Mouse (Mus musculus): Measurements from ENCODE around the gene Sik1. TPM values are rescaled to one million over a fixed set of nuclear protein-coding genes. Genes with fewer than 3 reads are reported as not detected.

Gene Sik1
- total RNA-seq, 2 experiments from 2014 or later, result 17.0 to 27.2 TPM

DNA sequence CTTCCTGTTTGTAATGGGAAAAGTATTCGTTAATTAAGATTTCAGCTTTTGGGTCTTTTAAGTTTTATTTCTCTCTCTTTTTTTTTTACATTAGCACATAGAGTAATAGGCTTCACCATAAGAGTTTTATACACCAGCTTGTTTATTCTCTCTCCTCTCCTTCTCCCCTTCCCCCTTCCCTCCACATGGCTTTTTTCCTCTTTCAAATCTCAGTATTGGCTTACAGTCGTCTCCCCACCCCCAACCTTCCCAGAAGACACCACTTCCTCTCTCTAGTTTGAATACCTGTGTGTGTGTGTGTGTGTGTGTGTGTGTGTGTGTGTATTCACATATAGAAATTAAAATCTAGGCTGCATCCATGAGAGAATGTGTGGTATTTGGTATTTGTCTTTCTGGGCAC is 3.8 kb upstream of the Sik1 start:
- intact Hi-C loops (cut with DNase I), result loop anchor here (5.0 kb wide), 4 partner anchors 33 to 167 kb away; no protein-coding TSS in a partner anchor
- DNase-seq, result no peak

DNA sequence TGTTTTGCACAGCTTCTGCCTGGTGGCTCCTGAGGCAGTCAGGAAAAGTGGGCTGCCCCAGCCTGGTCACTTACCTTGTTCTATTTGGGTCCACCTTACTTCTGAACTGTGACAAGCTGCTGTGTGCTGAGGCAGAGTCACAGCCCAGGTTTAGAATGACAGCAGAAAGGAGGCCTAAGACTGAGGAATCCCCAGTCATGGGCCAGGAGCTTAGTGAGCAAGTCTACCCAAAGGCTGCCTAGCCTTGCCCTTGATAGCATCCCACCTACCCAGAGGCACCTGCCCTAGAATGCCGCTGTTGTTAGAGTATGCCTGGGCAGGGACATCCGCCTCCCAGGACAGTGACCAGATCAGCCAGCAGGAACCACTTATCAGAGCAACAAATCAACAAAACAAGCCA is 3.2 kb upstream of the Sik1 start:
- intact Hi-C loops (cut with DNase I), result loop anchor here (5.0 kb wide), 4 partner anchors 34 to 166 kb away; no protein-coding TSS in a partner anchor
- DNase-seq, result no peak

DNA sequence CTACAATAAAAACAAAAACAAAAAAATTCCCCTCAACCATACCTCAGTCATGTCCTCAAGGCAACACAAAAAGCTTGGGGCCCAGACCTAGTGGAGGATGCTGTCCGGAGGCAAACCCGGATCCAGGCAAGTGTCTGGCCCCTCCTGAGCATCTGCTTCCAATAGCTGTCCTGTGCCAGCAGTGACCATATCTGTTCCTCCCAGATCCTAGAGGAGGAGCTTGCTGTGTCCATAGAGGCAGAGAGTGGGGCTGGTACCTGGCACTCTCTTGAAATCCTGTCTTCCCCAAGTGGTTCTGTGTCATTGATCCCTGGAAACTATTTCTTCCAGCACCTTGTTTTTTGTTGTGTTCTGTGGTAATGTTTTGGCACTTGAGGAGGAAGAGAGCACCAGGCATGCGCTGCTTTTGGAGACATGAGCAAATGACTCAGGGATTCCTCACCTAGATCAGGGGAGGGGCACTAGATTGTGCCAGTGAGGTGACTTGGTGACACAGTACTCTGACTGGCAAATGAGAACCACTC is 2.4 kb upstream of the Sik1 start:
- intact Hi-C loops (cut with DNase I), result loop anchor here (2.0 to 5.0 kb wide), 5 partner anchors 34 to 169 kb away; no protein-coding TSS in a partner anchor
- no peak for DNase-seq

GRCm38 (mm10) chr17:31857251-31857650 is 1.6 kb upstream of the Sik1 start:
- intact Hi-C loops (cut with DNase I), result loop anchor here (2.0 to 5.0 kb wide), 5 partner anchors 35 to 170 kb away; no protein-coding TSS in a partner anchor
- DNase-seq, result no peak

DNA sequence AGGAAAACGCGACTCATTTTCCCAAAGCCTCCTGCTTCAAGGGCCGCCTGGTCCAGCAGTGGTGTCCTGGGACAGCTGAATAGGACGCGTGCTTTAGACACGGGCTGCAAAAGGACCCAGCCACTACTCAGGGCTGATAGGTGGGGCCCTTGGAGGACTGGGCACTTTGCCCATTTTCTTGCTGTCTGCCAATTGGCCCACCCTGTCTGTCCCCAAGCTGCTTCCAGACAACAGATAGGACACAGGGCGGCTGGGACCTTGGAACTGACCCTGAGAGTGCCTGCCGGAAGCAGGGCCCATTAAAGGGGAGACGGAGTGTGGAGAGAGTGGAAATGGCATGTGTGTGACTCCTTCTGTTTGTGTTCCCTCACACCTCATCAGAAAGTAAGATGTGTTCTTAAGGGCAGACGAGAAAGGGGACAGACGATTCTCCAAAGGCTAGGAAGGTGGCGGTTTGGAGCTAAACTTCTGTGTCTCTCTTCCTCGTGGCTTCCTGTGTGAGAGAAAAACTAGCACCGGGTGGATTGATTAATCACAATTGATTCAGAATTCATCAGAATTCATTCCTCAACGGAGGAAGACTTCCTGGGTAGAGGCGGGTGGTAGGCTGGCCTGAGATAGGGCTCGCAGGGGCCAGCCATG is 1.0 kb upstream of the Sik1 start:
- DNase-seq, result peak; percentile 68 to 74
- intact Hi-C loops (cut with DNase I), result loop anchor here (2.0 to 5.0 kb wide), 5 partner anchors 36 to 170 kb away; no protein-coding TSS in a partner anchor

DNA sequence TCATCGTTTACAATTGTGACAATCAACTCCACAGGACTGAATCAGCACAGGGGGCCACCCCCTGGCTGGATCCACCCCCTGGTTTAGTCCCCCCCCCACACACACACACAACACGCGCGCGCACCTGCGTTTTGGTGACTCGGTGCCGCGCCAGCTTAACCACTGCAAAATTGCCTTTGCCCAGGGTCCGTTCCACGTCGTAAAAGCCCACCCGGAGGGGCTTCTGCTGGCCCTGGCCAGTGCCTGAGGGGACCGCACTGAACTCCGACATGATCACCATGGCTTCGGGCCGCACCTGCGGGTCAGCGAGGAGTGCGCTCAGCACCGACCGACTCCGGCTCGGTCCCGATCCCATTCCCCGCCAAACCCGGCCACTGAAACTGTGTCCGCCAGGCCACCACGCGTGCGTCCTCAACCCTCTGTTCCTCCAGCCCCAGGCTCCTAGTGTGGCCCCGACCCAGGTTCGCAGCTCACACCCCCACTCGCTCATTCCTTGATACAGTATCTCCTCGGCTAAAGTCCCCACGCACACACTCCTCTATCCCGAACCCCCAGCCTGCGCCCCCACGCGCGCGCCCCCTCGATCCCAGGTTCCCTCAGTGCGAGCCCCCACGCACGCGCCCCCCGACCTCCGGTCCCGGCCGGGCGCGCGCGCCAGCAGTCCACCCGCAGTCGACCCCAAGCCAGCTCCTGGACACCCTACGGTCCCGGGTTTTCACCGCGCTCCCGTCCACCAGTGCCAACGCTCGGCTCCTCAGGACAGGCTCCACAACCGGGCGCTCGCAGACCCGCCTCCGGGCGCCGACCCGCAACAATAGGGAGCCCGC is 621 bp downstream of the Sik1 start:
- peak in 1 of 2 experiments; percentile 56 for DNase-seq
- intact Hi-C loops (cut with DNase I), result loop anchor here (2.0 to 5.0 kb wide), 5 partner anchors 37 to 163 kb away; no protein-coding TSS in a partner anchor

- intact Hi-C loops (cut with DNase I), result loop anchor here (2.0 kb wide), 1 partner anchor 61 kb away; no protein-coding TSS in a partner anchor
These were observed 2.0 kb downstream of the Sik1 start for GRCm38 (mm10) chr17:31853448-31854188.

DNA sequence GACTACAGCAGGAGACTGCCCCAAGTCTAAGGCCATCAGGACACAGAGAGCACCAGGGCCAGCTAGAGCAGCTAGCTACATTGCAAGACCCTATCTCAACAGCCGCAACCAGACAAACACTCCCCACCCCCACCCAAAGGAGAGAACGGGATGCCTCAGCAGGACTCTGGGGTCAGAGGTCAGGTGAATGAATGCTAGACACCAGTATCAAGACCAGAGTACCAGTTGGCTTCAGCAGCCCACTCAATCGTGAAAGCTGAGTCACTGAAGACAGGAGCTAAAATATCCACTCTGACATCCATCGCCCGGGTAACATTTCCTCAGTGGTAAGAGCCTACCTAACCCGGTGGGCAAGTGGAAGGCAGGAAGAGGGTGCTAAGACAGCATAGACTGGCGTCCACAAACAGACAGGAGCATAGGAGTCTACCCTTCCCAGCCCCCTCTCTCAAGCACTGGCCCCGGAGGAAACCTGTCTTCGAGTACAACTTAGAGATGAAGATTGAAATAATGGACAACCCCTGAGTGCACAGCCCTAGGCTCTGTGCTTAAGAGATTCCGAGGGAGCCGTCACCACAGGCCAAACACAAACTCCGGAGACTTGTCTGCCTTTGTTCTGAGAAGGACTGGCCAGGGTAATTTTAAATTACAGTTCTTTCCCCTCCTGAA is 2.7 kb downstream of the Sik1 start:
- intact Hi-C loops (cut with DNase I), result no loop called here
- DNase-seq, result no peak

More at GRCm38 (mm10) chr17:31853448-31854188, 2.0 kb downstream of the Sik1 start:
- DNase-seq, result no peak

GRCm38 (mm10) chr17:31851816-31852476 is 3.7 kb downstream of the Sik1 start:
- DNase-seq, result no peak
- intact Hi-C loops (cut with DNase I), result no loop called here

GRCm38 (mm10) chr17:31850457-31850980 is 5.1 kb downstream of the Sik1 start:
- DNase-seq, result no peak
- intact Hi-C loops (cut with DNase I), result no loop called here

- intact Hi-C loops (cut with DNase I), result no loop called here
- DNase-seq, result no peak
These were observed 8.6 kb downstream of the Sik1 start for GRCm38 (mm10) chr17:31846970-31847369.

DNA sequence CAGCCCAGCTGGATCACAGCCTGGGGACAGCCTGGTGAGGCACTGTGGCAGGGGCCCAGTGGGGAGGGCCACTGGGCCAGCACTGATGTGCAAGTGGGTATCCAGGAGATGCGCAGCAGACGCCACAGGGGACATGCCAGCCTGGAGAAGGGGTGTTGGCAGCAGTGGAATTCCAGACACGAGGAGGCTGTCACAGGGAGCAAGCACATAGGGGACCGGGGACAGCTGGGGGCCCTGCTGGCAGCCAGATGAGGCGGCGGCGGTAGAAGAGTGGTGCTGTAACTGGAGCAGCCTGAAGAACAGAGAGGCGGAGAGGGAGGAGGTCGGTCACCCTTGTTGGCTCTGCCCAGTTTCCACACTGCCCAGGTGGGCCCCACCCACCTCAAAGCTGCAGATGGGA is 9.3 kb downstream of the Sik1 start:
- intact Hi-C loops (cut with DNase I), result no loop called here
- DNase-seq, result no peak

DNA sequence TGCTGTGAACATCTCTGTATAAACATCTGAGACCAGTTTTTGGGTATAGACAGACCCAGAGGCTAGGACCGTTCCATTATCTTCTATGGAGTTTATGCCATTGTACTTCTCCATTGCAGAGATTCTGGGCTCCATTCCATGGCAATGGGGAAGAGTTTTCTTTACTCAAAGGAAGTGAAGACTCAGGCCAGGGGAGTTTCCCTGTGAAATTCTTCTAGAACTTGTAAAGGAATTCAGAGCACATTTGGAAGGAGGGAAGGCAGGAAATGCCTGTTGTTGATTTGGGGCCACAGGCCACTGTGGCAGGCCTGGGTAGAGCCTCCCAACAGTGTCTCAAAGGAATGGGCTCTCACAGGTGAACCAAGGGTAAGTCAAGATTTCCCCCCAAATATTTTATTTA is 11.7 kb downstream of the Sik1 start:
- no peak for DNase-seq
- intact Hi-C loops (cut with DNase I), result no loop called here

DNA sequence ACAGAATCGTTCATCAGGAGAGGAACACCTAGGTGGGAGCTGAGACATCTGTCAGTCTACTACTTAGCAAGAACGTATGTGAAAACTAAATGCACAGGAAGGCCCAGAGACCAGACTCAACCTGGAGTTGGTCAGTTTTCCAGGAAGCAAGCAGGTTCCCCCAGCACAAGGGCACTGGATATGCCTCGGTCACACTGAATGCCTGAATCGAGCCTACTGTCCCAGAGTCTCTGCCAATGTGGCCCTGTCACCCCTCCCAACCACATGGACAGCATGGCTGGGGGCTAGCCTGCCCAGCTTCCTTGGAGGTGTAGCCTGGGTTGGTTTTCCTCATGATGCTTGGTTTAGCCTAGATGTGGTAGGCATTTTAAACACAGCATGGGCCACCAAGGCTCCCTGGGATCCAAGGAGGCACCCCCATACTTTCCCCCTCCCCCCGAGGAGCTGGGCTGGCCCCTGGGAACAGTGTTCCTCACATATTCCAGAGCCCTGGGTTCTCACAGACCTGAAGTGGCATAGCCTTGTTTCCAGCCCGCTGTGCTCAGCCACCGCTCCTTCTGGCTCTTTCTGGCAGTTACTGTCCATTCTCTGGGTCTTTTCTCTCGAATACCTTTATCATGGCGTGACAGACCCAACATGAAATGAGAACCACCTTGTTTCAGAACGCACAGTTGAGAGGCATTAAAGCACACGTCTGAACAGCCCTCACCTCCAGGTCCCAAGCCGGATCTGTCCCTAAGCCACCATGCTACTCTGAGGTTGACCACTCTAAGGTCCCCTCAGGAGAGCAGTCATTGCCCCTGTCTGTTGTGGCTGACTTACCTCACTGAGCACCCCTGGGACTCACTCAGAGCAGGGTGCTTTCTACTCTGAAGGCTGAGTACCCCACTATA is 12.4 kb downstream of the Sik1 start:
- no peak for DNase-seq
- intact Hi-C loops (cut with DNase I), result no loop called here

DNA sequence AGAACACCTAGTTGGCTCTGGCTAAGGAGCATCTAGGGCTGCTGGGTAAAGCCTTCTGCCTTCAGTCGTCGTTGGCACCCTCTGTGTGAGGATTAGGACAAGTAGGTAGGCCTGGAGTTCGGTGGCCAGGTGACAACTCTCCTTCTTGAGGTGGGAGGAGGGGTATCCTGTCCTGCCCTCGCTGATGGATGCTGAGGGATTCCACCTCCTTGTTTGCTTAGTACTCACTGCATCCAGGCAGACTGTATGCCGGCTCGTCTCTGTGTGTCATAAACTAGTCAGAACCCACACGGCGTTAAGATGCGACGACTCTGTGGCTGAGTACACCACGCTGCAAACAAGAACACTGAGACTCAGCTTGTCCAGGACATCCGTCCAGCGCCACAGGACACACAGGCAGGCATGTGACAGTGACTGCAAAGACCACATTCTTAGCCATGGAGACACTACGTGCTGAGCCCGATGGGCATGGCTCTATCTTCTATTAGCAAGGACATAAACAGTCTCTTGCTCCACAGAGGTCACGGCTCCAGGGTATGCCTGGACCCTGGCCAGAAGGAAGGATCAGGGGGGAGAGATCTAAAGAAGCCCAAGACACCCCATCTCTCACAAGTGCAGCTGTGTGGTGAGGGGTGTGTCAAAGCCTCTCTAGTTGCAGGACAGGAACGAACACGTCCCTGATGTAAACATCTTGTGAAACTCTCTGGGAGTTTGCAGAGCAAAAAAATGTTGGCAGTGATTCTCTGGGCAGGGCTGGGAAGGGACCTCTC is 13.6 kb downstream of the Sik1 start:
- DNase-seq, result peak in 1 of 2 experiments; percentile 49
- intact Hi-C loops (cut with DNase I), result no loop called here

DNA sequence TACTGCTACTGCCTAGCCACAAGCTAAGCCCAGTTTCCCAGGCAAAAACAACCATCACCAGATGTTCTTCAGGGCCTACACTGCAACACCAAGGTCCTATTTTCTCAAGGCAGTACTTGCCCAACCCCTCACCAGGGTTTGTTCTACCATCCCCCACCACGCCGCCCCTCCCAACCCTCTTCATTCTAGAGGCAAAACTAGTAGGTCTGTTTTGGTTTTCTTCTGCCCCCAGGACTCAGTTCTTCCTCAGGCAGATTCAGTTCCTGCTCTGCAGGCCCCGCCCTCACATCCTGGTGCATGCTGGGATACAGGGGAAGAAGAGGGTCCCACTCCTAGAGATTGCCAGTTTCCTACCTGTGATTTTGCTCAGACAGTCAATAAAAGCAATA is 14.2 kb downstream of the Sik1 start:
- intact Hi-C loops (cut with DNase I), result no loop called here
- DNase-seq, result no peak

GRCm38 (mm10) chr17:31840423-31841003 is 15.1 kb downstream of the Sik1 start:
- intact Hi-C loops (cut with DNase I), result no loop called here
- no peak for DNase-seq

Data from gastrocnemius, postnatal 36 days (tissue).